Mouse (Mus musculus): ENCODE data around the gene Nt5m.

DNA sequence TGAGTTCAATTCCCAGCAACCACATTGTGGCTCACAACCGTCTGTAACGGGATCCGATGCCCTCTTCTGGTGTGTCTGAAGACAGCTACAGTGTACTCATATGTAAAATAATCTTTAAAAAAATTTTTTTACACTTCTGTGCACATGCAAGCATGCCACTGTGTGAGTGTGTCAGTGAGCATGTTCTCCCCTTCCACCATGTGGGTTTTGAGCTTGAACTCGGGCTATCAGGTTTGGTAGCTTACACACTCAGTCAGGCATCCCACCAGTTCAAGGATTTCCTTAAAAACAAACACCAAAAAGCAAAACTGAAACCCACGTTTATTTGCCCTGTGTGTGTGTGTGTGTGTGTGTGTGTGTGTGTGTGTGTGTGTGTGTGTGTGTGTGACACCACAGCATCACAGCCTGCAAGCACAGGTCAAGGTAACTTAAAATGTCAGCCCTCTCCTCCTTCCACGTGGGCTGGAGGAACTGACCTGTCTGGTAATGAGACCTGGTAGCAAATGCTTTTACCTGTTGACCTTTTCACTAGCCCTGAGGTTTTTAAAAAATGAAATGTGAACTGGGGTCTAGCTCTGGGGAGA is 23.7 kb upstream of the Nt5m start:
- TF ChIP-seq ZNF384 (IDR thresholded peaks at IDR 0.05; ENCODE audit: low read depth, low read length) (no peak), CTCF (IDR thresholded peaks at IDR 0.05 in 2 of 3, conservative IDR thresholded peaks at IDR 0.05 in 1 of 3; ENCODE audit: control insufficient read depth in 1 of 3, insufficient read depth in 1 of 3, low read depth in 2 of 3, low read length in 3 of 3, poor library complexity in 1 of 3, severe bottlenecking in 1 of 3) (no peak; a peak in 1 of 6 replicates), EP300 (IDR thresholded peaks at IDR 0.05; ENCODE audit: low read depth in 1 of 2, low read length in 2 of 2) (no peak), CHD1 (IDR thresholded peaks at IDR 0.05; ENCODE audit: low read depth, low read length) (no peak), MYC (IDR thresholded peaks at IDR 0.05; ENCODE audit: low read depth, low read length) (no peak), SIN3A (IDR thresholded peaks at IDR 0.05; ENCODE audit: low read length) (no peak), ZMIZ1 (IDR thresholded peaks at IDR 0.05; ENCODE audit: low read depth, low read length) (no peak)

All from MEL (cell line).